Mouse (Mus musculus): ENCODE measurements around the gene Rbmx2.

Rbmx2 gene

DNA sequence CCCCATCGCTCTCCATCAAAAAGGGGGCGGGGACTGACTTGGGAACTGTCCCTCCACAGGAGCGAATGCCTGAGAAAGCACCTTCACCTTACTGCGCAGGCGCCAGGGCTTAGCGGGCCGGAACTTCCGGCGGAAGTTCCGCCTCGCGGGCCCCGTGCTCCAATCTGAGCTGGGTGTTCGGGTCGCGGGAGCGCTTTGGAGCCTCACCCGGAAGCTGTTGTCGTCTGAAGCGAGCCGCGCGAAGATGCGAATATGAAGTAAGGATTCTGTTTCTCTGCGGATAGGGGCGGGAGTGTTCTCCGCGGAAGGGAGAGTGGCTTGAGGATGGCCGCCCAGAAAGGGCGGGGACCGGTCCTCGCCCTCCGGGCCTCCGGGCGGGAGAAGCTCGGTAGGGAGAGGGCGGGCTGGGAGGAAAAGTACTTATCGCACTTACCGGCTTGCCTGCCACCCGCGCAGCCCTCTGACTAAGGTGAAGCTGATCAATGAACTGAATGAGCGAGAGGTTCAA, at the start of gene Rbmx2:
Gene Rbmx2, plus strand, starts transcription at position 141 of the 508 bp plus-strand sequence.
- peak; percentile 90 for DNase-seq

DNA sequence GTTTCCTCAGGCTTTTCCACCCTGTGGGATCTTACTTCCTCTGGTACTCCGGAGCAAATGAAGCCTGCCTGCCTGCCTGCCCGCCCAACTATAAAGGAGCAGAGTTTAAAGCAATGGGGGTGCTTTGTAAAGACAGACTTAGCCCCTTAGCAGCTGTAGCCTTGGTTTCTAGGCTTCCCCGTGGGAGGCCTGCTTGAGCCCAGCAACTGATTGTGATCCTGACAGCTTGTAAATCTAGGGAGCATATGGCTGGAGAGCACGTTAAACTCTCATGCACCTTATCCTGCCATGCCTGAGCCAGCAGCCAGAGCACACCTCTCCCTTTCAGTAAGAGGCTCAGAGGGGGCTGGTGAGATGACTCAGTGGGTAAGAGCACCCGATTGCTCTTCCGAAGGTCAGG, 28.0 kb upstream of the Rbmx2 start:
- DNase-seq, result no peak

DNA sequence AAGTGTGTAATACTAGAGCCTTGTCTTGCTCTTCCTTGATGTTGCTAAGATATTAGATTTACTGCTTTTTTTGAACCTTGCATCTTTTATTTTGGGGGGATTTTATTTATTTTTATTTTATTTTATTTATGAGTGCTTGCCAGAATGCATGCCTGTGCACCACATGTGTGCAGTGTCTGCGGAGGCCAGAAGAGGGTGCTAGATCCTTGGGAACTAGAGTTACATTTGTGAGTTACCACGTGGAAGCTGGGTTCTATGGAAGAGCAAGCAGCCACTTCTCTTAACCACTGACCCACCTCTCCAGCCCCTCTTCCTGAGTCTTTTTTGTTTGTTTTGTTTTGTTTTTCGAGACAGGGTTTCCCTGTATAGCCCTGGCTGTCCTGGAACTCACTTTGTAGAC, 25.2 kb upstream of the Rbmx2 start:
- no peak for DNase-seq

DNA sequence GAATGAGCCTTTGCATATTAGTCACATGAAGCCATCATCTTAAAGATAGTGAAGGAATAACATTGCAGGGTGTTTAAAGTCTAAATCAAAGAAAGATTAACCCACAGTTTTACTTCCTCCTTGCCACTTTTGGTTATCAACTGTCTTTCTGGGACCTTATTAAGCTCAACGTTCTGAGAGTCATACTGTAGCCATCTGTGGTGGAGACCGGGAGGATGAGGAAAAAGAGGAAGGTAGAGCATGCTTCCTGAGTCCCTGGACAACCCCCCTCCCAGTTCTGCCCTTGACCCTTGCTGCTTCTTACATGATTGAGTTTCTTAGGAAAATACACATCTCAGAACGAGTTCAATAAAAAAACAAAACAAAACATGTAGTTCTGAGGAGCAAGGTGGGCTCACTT, 23.1 kb upstream of the Rbmx2 start:
- no peak for DNase-seq

DNA sequence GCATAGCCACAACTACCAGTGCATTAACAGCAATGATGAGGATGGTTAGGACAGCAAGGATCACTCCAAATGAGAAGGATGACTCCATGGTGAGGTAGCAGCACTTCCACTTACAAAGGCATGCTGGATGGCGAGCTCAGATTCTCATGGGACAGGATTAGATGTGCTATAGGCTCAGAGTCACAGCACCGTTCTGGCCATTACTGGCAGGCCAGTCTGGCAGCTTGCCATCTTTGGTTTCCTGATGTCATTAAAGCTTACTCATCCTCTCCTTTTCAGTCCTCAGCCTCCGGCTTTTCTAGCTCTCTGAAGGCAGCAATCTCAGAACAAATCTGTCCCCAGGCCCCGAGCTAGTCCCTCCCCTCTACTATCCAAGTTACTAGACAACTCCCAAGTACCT, 20.6 kb upstream of the Rbmx2 start, which contains the start of gene Gpr119:
Gene Gpr119, minus strand, starts transcription at position 308 of the 400 bp plus-strand sequence.
- no peak for DNase-seq

DNA sequence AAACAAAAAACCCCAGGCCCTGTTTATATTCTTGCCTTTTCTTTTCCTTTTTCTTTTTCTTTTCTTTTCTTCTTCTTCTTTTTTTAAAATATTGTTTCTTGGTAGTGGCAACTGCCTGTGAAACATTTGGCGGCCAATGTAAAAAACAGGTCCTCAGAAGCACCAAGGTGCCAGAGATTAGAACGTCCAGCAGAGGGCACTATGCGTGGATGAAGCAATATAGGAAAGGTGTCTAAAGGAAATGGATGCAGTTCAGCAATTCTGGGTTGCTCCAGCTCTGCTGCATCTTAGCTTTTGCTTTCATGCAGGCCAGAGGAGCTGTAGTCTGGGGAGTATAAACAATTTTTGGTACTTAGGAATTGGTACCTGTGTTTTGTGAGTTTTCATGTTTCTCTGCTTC, 11.4 kb upstream of the Rbmx2 start:
- peak; percentile 15 for DNase-seq

DNA sequence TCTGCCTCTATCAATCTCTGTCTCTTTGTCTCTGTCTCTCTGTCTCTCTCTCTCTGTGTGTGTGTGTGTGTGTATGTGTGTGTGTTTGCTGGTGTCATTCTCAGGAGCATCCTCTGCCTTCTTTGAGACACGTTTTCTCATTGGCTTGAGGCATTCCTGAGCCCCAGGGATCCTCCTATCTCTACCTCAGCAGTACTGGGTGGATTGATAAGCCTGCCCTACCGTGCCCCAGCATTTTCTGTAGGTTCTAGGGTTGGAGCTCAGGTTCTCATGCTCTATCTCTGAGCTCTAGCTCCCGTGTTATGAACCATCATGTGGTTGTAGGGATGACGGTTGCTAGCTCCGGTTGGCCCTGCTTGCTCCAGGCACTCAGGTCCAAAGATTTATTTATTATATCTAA, 10.9 kb upstream of the Rbmx2 start:
- DNase-seq, result no peak

DNA sequence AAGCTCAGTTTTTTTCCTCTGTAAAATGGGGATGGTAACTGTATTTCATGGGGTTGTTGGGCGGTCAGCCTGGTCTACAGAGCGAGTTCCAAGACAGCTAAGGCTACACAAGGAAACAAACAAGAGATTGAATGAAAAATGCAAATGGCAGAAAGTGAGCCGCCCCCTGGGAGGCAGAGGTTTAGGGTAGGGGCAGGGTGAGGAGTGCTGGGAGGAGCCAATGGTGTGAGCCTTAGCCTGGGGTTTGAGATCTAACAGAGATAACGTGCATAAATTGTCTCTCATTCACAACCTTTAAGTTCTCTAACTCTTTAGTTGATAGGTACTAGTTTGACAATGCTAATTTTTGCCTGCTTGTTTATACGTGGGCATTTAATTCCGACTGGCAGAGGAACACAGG, 344 bp upstream of the Rbmx2 start:
- DNase-seq, result no peak

DNA sequence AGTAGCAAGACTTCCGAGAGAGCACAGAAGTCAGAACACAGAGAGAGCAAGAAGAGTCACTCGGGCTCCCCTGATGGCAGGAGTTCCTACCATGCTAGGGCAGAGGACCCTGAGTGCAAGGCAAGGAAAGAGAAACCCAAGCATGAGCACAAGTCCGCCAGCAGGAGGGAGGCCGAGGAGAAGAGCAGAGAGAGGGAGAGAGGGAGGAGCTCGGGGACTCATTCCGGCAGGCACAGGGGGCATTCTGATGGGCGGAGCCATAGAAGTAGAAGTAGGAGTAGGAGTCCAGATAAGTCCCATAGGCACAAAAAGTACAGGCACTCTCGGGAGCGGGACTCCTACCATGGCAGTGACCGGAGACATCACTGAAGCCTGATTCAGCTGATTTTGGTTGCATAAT, 14.9 kb downstream of the Rbmx2 start:
- no peak for DNase-seq

DNA sequence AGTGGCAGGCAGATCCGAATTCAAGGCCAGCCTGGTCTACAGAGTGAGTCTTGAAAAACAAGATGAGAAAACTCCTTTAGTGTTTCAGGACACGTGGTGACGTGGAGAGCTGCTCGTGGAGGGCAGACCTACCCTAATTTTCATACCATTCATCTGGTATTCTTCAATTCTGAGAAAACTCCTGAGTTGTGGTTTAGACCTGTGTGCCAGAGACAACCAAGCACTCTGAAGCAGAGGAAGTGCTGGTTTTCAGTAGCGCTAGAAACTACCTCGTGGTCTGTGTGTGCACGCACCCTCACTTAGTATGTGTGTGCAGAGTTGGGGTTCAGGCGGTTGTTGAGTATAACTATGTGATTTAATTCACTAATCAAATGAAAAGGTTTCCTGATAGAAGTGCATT, 18.0 kb downstream of the Rbmx2 start:
- no peak for DNase-seq

DNA sequence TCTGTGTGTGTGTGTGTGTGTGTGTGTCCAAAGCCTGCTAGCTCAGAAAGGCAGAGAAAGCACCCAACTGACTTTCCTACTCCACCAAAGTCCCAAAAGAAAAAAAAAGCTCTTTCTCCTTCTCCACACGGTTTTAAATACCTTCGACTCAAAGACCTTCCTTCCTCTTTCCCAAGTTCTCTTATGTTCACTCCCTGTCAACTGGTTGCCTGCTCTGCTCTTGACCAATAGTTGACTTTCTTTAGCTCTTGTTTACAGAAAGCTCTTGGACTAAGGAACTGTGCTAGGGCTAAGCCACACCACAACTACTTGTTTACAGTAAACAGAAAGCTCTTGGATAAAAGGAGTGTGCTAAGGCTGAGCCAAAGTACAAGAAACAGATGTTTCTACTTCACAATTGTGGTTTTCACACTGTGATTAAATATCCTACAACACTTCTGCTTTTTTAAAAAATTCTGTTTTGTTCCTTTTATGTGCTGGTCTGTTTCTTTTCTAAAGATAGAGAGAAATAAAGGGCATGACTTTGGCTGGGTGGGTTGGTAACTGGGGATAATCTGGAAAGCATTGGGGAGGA, 60.0 kb downstream of the Rbmx2 start:
- no peak for DNase-seq
